In the genomic region with DNA sequence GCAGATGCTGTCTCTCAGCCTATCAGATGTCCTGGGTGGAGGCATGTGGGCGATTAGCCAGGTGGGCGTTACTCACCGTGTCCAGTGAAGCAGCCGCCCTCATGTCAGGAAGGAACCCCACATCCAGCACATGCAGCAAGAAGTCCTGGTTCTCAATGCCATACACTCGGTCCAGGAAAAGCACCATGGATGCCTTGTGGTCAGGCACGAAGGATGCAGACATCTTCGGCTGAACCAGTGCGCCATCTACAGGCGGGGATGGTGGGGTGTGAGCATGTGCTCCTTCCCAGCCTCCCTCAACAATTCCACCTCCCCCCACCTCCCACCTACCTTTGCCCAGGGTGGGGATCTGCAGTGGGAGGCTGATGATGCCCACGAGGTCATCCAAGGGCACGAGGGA, we compare ENCODE assay signal across 7 mouse cellular contexts. TPM values are rescaled to one million over a fixed set of nuclear protein-coding genes. Genes with fewer than 3 reads are reported as not detected.
DNase-seq lines count a peak whose midpoint lies in the region; ATAC-seq and TF ChIP-seq lines count a peak whose summit lies in the region.

No protein-coding gene starts in this region.

- H3K27me3 ChIP-seq in G1E (ENCODE audit: insufficient read depth, low read length), result peaks cover 17% of the 10 kb centered on the region; the same call in 1 of the 2 replicates
- no peaks in the 10 kb centered on the region for H3K27me3 ChIP-seq in midbrain, embryonic 16.5 days (ENCODE audit: control insufficient read depth, insufficient read depth, low read depth, low read length)

- no peak for ATAC-seq in G1E (ENCODE audit: extremely low read depth, insufficient number of reproducible peaks, low FRiP score, poor library complexity, severe bottlenecking)
- no peak for ATAC-seq in midbrain, embryonic 16.5 days

- peaks cover 6% of the 10 kb centered on the region for H3K4me1 ChIP-seq in G1E (ENCODE audit: insufficient read depth, low read depth, low read length)
- peaks cover 16% of the 10 kb centered on the region; the same call in 1 of the 2 replicates for H3K4me1 ChIP-seq in midbrain, embryonic 16.5 days (ENCODE audit: control insufficient read depth, insufficient read depth, low read length)

- H3K9ac ChIP-seq in midbrain, embryonic 16.5 days (ENCODE audit: low read depth, low read length), result 0 out of 2 replicates have a peak overlapping the region, but pooled peaks have one; percentile 6

- no peaks in the 10 kb centered on the region for H3K36me3 ChIP-seq in G1E (replicated peaks)
- no peaks in the 10 kb centered on the region for H3K36me3 ChIP-seq in midbrain, embryonic 16.5 days (ENCODE audit: control insufficient read depth, insufficient read depth, low read length)

- peak; percentile 19; the same call in 1 of the 2 replicates for TF ChIP-seq CTCF in G1E (IDR thresholded peaks at IDR 0.05; ENCODE audit: low read depth, low read length)

- no peak overlapping the region for H3K4me3 ChIP-seq in G1E (ENCODE audit: low read depth, low read length)
- peak overlapping the region; percentile 47; the same call in 1 of the 2 replicates for H3K4me3 ChIP-seq in midbrain, embryonic 16.5 days (ENCODE audit: low read depth, low read length)

- peak; percentile 39 to 48 for DNase-seq in left cerebral cortex, adult 18-20 months (ENCODE audit: low spot score in 2 of 2)
- no peak for DNase-seq in left cerebral cortex, adult 11 months (ENCODE audit: low spot score)
- no peak for DNase-seq in G1E (ENCODE audit: low spot score)
- peak; percentile 49 for DNase-seq in embryo, embryonic 9.5 days (ENCODE audit: extremely low spot score)
- DNase-seq in kidney, postnatal 10 days, result peak; percentile 50
- DNase-seq in yolk sac, embryonic 10.5 days (ENCODE audit: low spot score), result no peak

- no peak overlapping the region for H3K27ac ChIP-seq in midbrain, embryonic 16.5 days (ENCODE audit: low read length)

- H3K9me3 ChIP-seq in G1E (replicated peaks), result no peaks in the 10 kb centered on the region
- H3K9me3 ChIP-seq in midbrain, embryonic 16.5 days (replicated peaks; ENCODE audit: control insufficient read depth, low read length, poor library complexity, severe bottlenecking), result no peaks in the 10 kb centered on the region

- WGBS in midbrain, embryonic 16.5 days, result 44% methylated on average over 11 of the region's 11 CpGs

- H3K4me2 ChIP-seq in midbrain, embryonic 16.5 days (ENCODE audit: low read length), result peak overlapping the region; percentile 63

RNA-seq across cellular contexts. Expression of a gene that starts 52.3 kb away (rescaled TPM):
- total RNA-seq in left cerebral cortex, adult 18-20 months (2021), result 1 to 10 TPM; 6.5 to 8.9 TPM
- total RNA-seq in G1E (2014; fragmentation: Nextera tagmentation) (0.30 and 0.73 TPM in 2 replicates), G1E (2017) (0.17 and 0.38 TPM in 2 replicates)
- polyA plus RNA-seq in G1E (2012), result under 0.01 TPM in 2 replicates
- 11.3 and 14.4 TPM in 2 replicates for polyA plus RNA-seq in midbrain, embryonic 16.5 days (2015; fragmentation: Nextera tagmentation; extraction: Ambion mirVana)

Comparison
In these comparisons a context has a peak if more than half of its experiments do, and no peak if none do; other contexts are left out.
1. DNase-seq: peak in left cerebral cortex, adult 18-20 months (2 of 2), embryo, embryonic 9.5 days (single experiment) and kidney, postnatal 10 days (single experiment); none in left cerebral cortex, adult 11 months (single experiment), G1E (single experiment) and yolk sac, embryonic 10.5 days (single experiment).
2. RNA of a gene that starts 52.3 kb away (total RNA-seq): 6.5 to 8.9 TPM in left cerebral cortex, adult 18-20 months; 0.17 to 0.73 TPM in G1E; every median in the first group is over 4 times any median in the second.